In genomic region chr15:9074671-9075070, GRCm38 (mm10) we compare ENCODE assay signal across 8 mouse cellular contexts. TPM values are rescaled to one million over a fixed set of nuclear protein-coding genes. Genes with fewer than 3 reads are reported as not detected.
A peak's percentile ranks its signal among the peaks of the same experiment; 100 is the strongest.
DNase-seq lines count a peak whose midpoint lies in the region; ATAC-seq and TF ChIP-seq lines count a peak whose summit lies in the region.

No protein-coding gene starts in this region.

- no peaks in the 10 kb centered on the region for H3K36me3 ChIP-seq in stomach, embryonic 15.5 days
- no peaks in the 10 kb centered on the region for H3K36me3 ChIP-seq in thymus, adult 2 months (ENCODE audit: control insufficient read depth, insufficient read depth, low read length)

- ATAC-seq in stomach, embryonic 15.5 days (ENCODE audit: insufficient read depth, low FRiP score, low read depth): peak; percentile 58

- no peak overlapping the region for H3K9ac ChIP-seq in stomach, embryonic 15.5 days

- H3K27ac ChIP-seq in stomach, embryonic 15.5 days: peak overlapping the region; percentile 31; the same call in 1 of the 2 replicates
- no peak overlapping the region for H3K27ac ChIP-seq in thymus, adult 2 months (ENCODE audit: control insufficient read depth, insufficient read depth, low read length)

- TF ChIP-seq CTCF in thymus, adult 2 months (IDR thresholded peaks at IDR 0.05; ENCODE audit: borderline replicate concordance, control insufficient read depth, extremely low read depth, insufficient read depth, low read length, poor library complexity): no peak

- H3K9me3 ChIP-seq in stomach, embryonic 15.5 days: no peaks in the 10 kb centered on the region

- peak; percentile 26 for DNase-seq in ovary, adult 18-20 months (ENCODE audit: low spot score)
- DNase-seq in ovary, postnatal 14 days (ENCODE audit: low spot score): no peak
- DNase-seq in heart, adult 9 months (ENCODE audit: low spot score in 2 of 2): peak; percentile 21 to 29
- DNase-seq in kidney, postnatal 14 days: peak; percentile 48
- DNase-seq in thymus, postnatal 4 days: no peak
- DNase-seq in testis, postnatal 14 days (ENCODE audit: low spot score): no peak
- no peak for DNase-seq in thymus, adult 2 months

- H3K4me2 ChIP-seq in stomach, embryonic 15.5 days: peak overlapping the region; percentile 11

- H3K27me3 ChIP-seq in stomach, embryonic 15.5 days (replicated peaks): no peaks in the 10 kb centered on the region
- H3K27me3 ChIP-seq in thymus, adult 2 months (ENCODE audit: control insufficient read depth, insufficient read depth, low read length): no peaks in the 10 kb centered on the region

- no peak for TF ChIP-seq POLR2A in thymus, adult 2 months (IDR thresholded peaks at IDR 0.05; ENCODE audit: control insufficient read depth, extremely low read depth, insufficient read depth, low read length, poor library complexity)

- peaks cover 27% of the 10 kb centered on the region for H3K4me1 ChIP-seq in stomach, embryonic 15.5 days
- H3K4me1 ChIP-seq in thymus, adult 2 months (replicated peaks; ENCODE audit: control insufficient read depth, insufficient read depth, low read length): peaks cover 12% of the 10 kb centered on the region

- no peak overlapping the region for H3K4me3 ChIP-seq in stomach, embryonic 15.5 days (replicated peaks)
- no peak overlapping the region for H3K4me3 ChIP-seq in thymus, adult 2 months (ENCODE audit: control insufficient read depth, insufficient read depth, low read length)

- WGBS in stomach, embryonic 15.5 days: 7% methylated on average over 4 of the region's 4 CpGs
- WGBS in thymus, adult 2 months: 54% methylated on average over 4 of the region's 4 CpGs

RNA-seq across cellular contexts. Expression of gene Nadk2, which starts 3.6 kb away (rescaled TPM):
- 38.6 and 40.0 TPM in 2 replicates for polyA plus RNA-seq in stomach, embryonic 15.5 days (2015; fragmentation: Nextera tagmentation; extraction: Ambion mirVana)
- polyA plus RNA-seq in thymus, adult 2 months (2012; rRNA removed): 14.1 and 15.3 TPM in 2 replicates

Comparison
In these comparisons a context has a peak if more than half of its experiments do, and no peak if none do; other contexts are left out.
1. DNase-seq: peak in ovary, adult 18-20 months (single experiment), heart, adult 9 months (2 of 2) and kidney, postnatal 14 days (single experiment); none in ovary, postnatal 14 days (single experiment), thymus, postnatal 4 days (single experiment), testis, postnatal 14 days (single experiment) and thymus, adult 2 months (single experiment).